ENCODE assay signal across 14 mouse cellular contexts in genomic region chr5:13182186-13182585, GRCm38 (mm10).
"Had no signal": no experiment of that assay in that cellular context is flagged by ENCODE, and none has a peak within 500 bp of the region (broad histone marks: within the 10 kb centered on the region; RNA-seq: fewer than 3 reads in every experiment).

No protein-coding gene starts in this region.

- ATAC-seq: liver, postnatal 0 days; midbrain, embryonic 13.5 days; midbrain, embryonic 15.5 days had no signal

- DNase-seq: liver, embryonic 13.5 days; liver, postnatal 0 days; lung, embryonic 14.5 days; lung, postnatal 10 days; lung, postnatal 4 days; retina, postnatal 1 day; right cerebral cortex, adult 18-20 months; right cerebral cortex, postnatal 25 days; right cerebral cortex, postnatal 4 days; thymus, adult 18-20 months; thymus, postnatal 14 days; thymus, postnatal 36 days had no signal
